Mouse (Mus musculus) heart, adult 2 months (tissue): Measurements from ENCODE around the gene Rai14. TPM values are rescaled to one million over a fixed set of nuclear protein-coding genes. Genes with fewer than 3 reads are reported as not detected.
"Not testable (repeated sequence)": the region's sequence is repeated elsewhere in the genome, so short reads cannot be mapped to it uniquely, and the experiment has no call there.

Experiments
- DNase-seq, 2 experiments: peaks; one replicate each; pipeline ENCODE4 v3.0.0; 2021
- H3K27ac ChIP-seq: fragments of 200-600 bp; 2 replicates; pipeline ENCODE4 v1.8.1; 2022
- H3K27me3 ChIP-seq: fragments of 200-500 bp; 2 replicates; pipeline ENCODE4 v1.6.1; 2012; ENCODE audit warnings: mild to moderate bottlenecking, low read length, inconsistent platforms, mixed read lengths; ENCODE audit not compliant: control insufficient read depth, insufficient read depth
- H3K36me3 ChIP-seq: fragments of 200-500 bp; 2 replicates; pipeline ENCODE4 v1.6.1; 2012; ENCODE audit warnings: low read length, inconsistent platforms; ENCODE audit not compliant: control insufficient read depth, insufficient read depth
- H3K4me1 ChIP-seq: fragments of 200-500 bp; 2 replicates; pipeline ENCODE4 v1.6.1; 2011; ENCODE audit warnings: low read length; ENCODE audit not compliant: control insufficient read depth, insufficient read depth
- H3K4me3 ChIP-seq: fragments of 200-600 bp; 2 replicates; pipeline ENCODE4 v1.8.1; 2022
- H3K79me2 ChIP-seq: fragments of 200-500 bp; replicated peaks from 2 replicates; pipeline ENCODE4 v1.6.1; 2012; ENCODE audit warnings: mild to moderate bottlenecking, inconsistent platforms, low read length, moderate library complexity, mixed read lengths; ENCODE audit not compliant: control insufficient read depth, insufficient read depth
- H3K9ac ChIP-seq: fragments of 200-500 bp; 2 replicates; pipeline ENCODE4 v1.6.1; 2012; ENCODE audit warnings: low read depth, mild to moderate bottlenecking, control low read depth, inconsistent platforms, low read length, mixed read lengths
- CTCF ChIP-seq: fragments of 200-600 bp; IDR thresholded peaks from 2 replicates; pipeline ENCODE4 v1.8.1; 2022; ENCODE audit warnings: antibody characterized with exemption, mild to moderate bottlenecking, moderate library complexity
- EP300 ChIP-seq: fragments of 200-500 bp; IDR thresholded peaks from 2 replicates; pipeline ENCODE4 v1.6.1; 2011; ENCODE audit warnings: low read depth, low read length, control low read depth; ENCODE audit not compliant: insufficient read depth
- POLR2A ChIP-seq: fragments of 200-500 bp; IDR thresholded peaks from 2 replicates; pipeline ENCODE4 v1.6.1; 2011; ENCODE audit warnings: mild to moderate bottlenecking, low read depth, low read length, control low read depth; ENCODE audit not compliant: insufficient read depth
- WGBS: fragments of 180-500 bp; shearing (Covaris S2); methylation state at CpG from one replicate; pipeline ENCODE4 v1.1.7; 2018; 5-methylcytosine and 5-hydroxymethylcytosine counted together
- intact Hi-C: fragments of 180-260 bp; cut with DNase I; formaldehyde crosslinking; loops from one replicate; pipeline ENCODE4 v1.15.1; 2025
- polyA plus RNA-seq: library from polyadenylated mRNA; depleted of rRNA; stranded (reverse); fragments of >200 nt; gene quantifications from 2 replicates; pipeline ENCODE4 v1.2.3, GENCODE M21; 2012
- total RNA-seq, 2 experiments: library from RNA; stranded (reverse); gene quantifications; 2 replicates each; pipeline ENCODE4 v1.2.3; 2021

The Rai14 gene
- total and polyA plus RNA-seq, 3 experiments, result 1.1 to 4.3 (median 3.7) TPM

- TF ChIP-seq CTCF, result no peak
- no peak for TF ChIP-seq EP300
- TF ChIP-seq POLR2A, result no peak
- Histone ChIP-seq H3K27me3 (no peaks in the 10 kb centered on the region), H3K4me3 (no peak overlapping the region), H3K27ac (no peak overlapping the region), H3K36me3 (no peaks in the 10 kb centered on the region), H3K9ac (no peak overlapping the region), H3K79me2 (no peaks in the 10 kb centered on the region), H3K4me1 (no peaks in the 10 kb centered on the region)
- intact Hi-C loops, result no loop called here
- no peak for DNase-seq
These were observed 160.1 kb downstream of the Rai14 start for GRCm38 (mm10) chr15:10554336-10554735.

GRCm38 (mm10) chr15:10540271-10541088, 173.9 kb downstream of the Rai14 start:
- TF ChIP-seq EP300 (no peak), CTCF (no peak), POLR2A (no peak)
- no peak for DNase-seq
- H3K9ac ChIP-seq, result no peak overlapping the region

GRCm38 (mm10) chr15:10535969-10536368, 178.5 kb downstream of the Rai14 start:
- H3K79me2 ChIP-seq, result no peaks in the 10 kb centered on the region
- H3K4me3 ChIP-seq, result no peak overlapping the region
- TF ChIP-seq POLR2A, result no peak
- TF ChIP-seq CTCF, result no peak
- no peak for TF ChIP-seq EP300
- WGBS, result 61% methylated on average over 7 of the region's 7 CpGs
- intact Hi-C loops, result no loop called here
- H3K27ac ChIP-seq, result no peak overlapping the region
- H3K36me3 ChIP-seq, result no peaks in the 10 kb centered on the region
- no peak overlapping the region for H3K9ac ChIP-seq
- no peaks in the 10 kb centered on the region for H3K27me3 ChIP-seq
- DNase-seq, result no peak
- H3K4me1 ChIP-seq, result no peaks in the 10 kb centered on the region

More at GRCm38 (mm10) chr15:10540271-10541088, 173.9 kb downstream of the Rai14 start:
- H3K27me3 ChIP-seq, result no peaks in the 10 kb centered on the region
- intact Hi-C loops, result no loop called here
- no peak overlapping the region for H3K4me3 ChIP-seq
- no peak overlapping the region for H3K27ac ChIP-seq
- 65% methylated on average over 16 of the region's 16 CpGs for WGBS
- no peaks in the 10 kb centered on the region for H3K79me2 ChIP-seq
- no peaks in the 10 kb centered on the region for H3K36me3 ChIP-seq
- H3K4me1 ChIP-seq, result no peaks in the 10 kb centered on the region

GRCm38 (mm10) chr15:10534591-10534990, 179.8 kb downstream of the Rai14 start:
- intact Hi-C loops, result no loop called here
- DNase-seq, result no peak
- Histone ChIP-seq H3K9ac (no peak overlapping the region), H3K36me3 (no peaks in the 10 kb centered on the region), H3K4me3 (no peak overlapping the region), H3K27me3 (no peaks in the 10 kb centered on the region), H3K79me2 (no peaks in the 10 kb centered on the region), H3K4me1 (no peaks in the 10 kb centered on the region), H3K27ac (no peak overlapping the region)
- TF ChIP-seq POLR2A, result no peak
- TF ChIP-seq EP300, result no peak
- TF ChIP-seq CTCF, result no peak
- WGBS, result 80% methylated on average over 5 of the region's 5 CpGs

- H3K79me2 ChIP-seq, DNase-seq, H3K36me3 ChIP-seq, H3K27ac ChIP-seq, H3K4me1 ChIP-seq, H3K9ac ChIP-seq, H3K27me3 ChIP-seq, H3K4me3 ChIP-seq, intact Hi-C loops: not testable (repeated sequence)
- 84% methylated on average over 10 of the region's 10 CpGs for WGBS
These were observed 181.1 kb downstream of the Rai14 start for GRCm38 (mm10) chr15:10533361-10533760.

GRCm38 (mm10) chr15:10531352-10531751, 183.1 kb downstream of the Rai14 start:
- TF ChIP-seq POLR2A, result no peak
- no peak overlapping the region for H3K9ac ChIP-seq
- no peaks in the 10 kb centered on the region for H3K36me3 ChIP-seq
- H3K4me1 ChIP-seq, result no peaks in the 10 kb centered on the region
- DNase-seq, result no peak
- no peaks in the 10 kb centered on the region for H3K79me2 ChIP-seq
- no peak overlapping the region for H3K27ac ChIP-seq
- no peaks in the 10 kb centered on the region for H3K27me3 ChIP-seq
- WGBS, result 41% methylated on average over 4 of the region's 4 CpGs
- intact Hi-C loops, result no loop called here
- no peak overlapping the region for H3K4me3 ChIP-seq
